Mouse (Mus musculus) kidney, embryonic 16.5 days (tissue): ENCODE measurements around the gene Gbgt1. TPM values are rescaled to one million over a fixed set of nuclear protein-coding genes. Genes with fewer than 3 reads are reported as not detected.
"Not testable (repeated sequence)": the region's sequence is repeated elsewhere in the genome, so short reads cannot be mapped to it uniquely, and the experiment has no call there.

Experiments
- ATAC-seq: fragments of 200-750 bp; cut with Nextera tagmentation; 2 replicates; pipeline ENCODE4 v1.8.0; 2017; ENCODE audit warnings: moderate TSS enrichment; ENCODE audit not compliant: low FRiP score, low TSS enrichment
- H3K27ac ChIP-seq: fragments of 300-500 bp; sonication (generic); 2 replicates; pipeline ENCODE4 v1.5.1; 2014; ENCODE audit warnings: low read length
- H3K27me3 ChIP-seq: fragments of 300-500 bp; sonication (generic); 2 replicates; pipeline ENCODE4 v1.6.1; 2014; ENCODE audit warnings: low read length, control low read depth, mixed read lengths; ENCODE audit not compliant: insufficient read depth
- H3K36me3 ChIP-seq: fragments of 300-500 bp; sonication (generic); 2 replicates; pipeline ENCODE4 v1.6.1; 2014; ENCODE audit warnings: low read length, control low read depth, mixed read lengths; ENCODE audit not compliant: insufficient read depth
- H3K4me1 ChIP-seq: fragments of 300-500 bp; sonication (generic); 2 replicates; pipeline ENCODE4 v1.6.1; 2014; ENCODE audit warnings: low read length, control low read depth, mixed read lengths; ENCODE audit not compliant: insufficient read depth
- H3K4me2 ChIP-seq: fragments of 300-500 bp; sonication (generic); replicated peaks from 2 replicates; pipeline ENCODE4 v1.6.1; 2014; ENCODE audit warnings: low read depth, low read length
- H3K4me3 ChIP-seq: fragments of 300-500 bp; sonication (generic); 2 replicates; pipeline ENCODE4 v1.5.1; 2014; ENCODE audit warnings: mild to moderate bottlenecking, low read length
- H3K9ac ChIP-seq: fragments of 300-500 bp; sonication (generic); replicated peaks from 2 replicates; pipeline ENCODE4 v1.6.1; 2014; ENCODE audit warnings: low read length
- H3K9me3 ChIP-seq: fragments of 300-500 bp; sonication (generic); 2 replicates; pipeline ENCODE4 v1.6.1; 2016; ENCODE audit warnings: low read length, control low read depth
- WGBS: fragments of 180-500 bp; shearing (Covaris S2); extraction: QIAGEN DNeasy Blood & Tissue Kit; methylation state at CpG from one replicate; pipeline ENCODE4 v1.1.7; 2014; 5-methylcytosine and 5-hydroxymethylcytosine counted together
- polyA plus RNA-seq: library from polyadenylated mRNA; unstranded; fragments of >200 nt; fragmentation: Nextera tagmentation; extraction: Ambion mirVana; gene quantifications from 2 replicates; pipeline ENCODE4 v1.2.1, GENCODE M21; 2015

Gene Gbgt1
- polyA plus RNA-seq, 1 experiment from 2014 or later = 6.3 TPM

DNA sequence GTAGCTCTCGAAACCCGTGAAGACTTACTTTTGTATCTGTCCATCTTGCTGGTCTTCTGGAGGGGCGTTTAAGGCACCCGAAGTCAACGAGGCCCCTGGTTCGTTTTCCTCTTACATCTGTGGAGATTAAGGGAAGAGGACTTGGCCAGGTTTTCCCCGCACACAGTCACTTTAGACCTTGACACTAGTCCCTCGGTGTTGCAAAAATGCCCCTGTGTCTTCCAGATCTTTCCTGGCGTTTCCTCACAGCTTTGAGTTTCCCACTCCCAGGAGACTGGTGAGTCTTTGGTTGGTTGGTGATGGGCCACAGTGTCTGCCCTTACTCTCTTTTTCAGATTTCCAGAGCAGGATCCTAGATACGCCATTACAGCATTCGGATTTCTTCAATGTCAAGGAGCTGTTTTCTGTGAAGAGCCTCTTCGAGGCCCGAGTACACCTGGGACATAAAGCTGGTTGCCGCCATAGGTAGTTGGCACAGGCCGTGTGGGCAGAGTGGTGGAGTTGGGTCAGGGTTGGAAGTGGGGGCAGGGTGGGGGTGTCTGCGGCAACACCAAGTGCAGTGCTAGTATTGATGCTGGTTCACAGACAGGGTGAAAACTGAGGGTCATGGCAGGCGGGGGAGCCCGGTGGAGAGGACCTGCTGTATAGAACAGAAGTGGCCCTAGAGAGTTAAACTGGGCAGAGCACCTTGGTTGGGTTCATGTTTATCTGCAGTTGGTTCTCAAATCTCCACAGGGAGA is 28.0 kb upstream of the Gbgt1 start:
- Histone ChIP-seq H3K4me2 (peak overlapping the region; percentile 90), H3K9ac (peak overlapping the region; percentile 95), H3K36me3 (peaks cover 40% of the 10 kb centered on the region), H3K27ac (no peak overlapping the region), H3K4me3 (peak overlapping the region; percentile 94), H3K4me1 (peaks cover 12% of the 10 kb centered on the region), H3K27me3 (no peaks in the 10 kb centered on the region), H3K9me3 (peaks cover 6% of the 10 kb centered on the region)
- 55% methylated on average over 18 of the region's 18 CpGs for WGBS
- no peak for ATAC-seq

DNA sequence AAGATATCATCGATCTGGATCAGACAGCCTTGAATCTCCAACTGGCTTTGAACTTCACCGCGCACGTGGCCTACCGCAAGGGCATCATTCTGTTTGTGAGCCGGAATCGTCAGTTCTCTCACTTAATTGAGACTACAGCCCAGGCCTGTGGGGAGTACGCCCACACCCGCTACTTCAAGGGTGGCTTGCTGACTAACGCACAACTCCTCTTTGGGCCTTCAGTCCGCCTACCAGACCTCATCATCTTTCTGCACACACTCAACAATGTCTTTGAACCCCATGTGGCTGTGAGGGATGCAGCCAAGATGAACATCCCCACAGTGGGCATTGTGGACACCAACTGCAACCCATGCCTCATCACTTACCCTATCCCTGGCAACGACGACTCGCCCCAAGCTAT is 27.2 kb upstream of the Gbgt1 start:
- 98% methylated on average over 14 of the region's 14 CpGs for WGBS
- no peak overlapping the region for H3K4me3 ChIP-seq

DNA sequence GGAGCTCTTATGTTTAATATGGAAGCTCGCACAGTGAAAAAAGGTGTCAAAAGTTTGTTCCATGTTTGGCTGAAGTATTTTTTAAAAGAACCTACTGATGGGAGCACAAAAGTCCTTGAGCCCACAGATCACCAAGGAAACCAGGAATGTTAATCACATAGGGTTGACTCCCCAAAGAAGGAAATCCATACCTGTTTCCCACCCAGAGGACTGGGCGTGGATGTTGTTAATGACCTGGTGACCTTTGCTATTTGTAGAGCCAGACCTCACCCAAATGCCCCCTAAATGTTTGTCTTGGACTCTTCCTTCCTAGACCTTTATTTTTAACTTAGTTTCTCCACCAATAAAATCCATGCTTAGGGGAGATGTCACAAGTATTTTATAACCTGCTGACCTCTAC is 26.1 kb upstream of the Gbgt1 start:
- ATAC-seq = no peak
- Histone ChIP-seq H3K4me2 (no peak overlapping the region), H3K36me3 (peaks cover 40% of the 10 kb centered on the region), H3K27me3 (no peaks in the 10 kb centered on the region), H3K9ac (no peak overlapping the region), H3K4me1 (peaks cover 12% of the 10 kb centered on the region), H3K27ac (no peak overlapping the region), H3K9me3 (peaks cover 6% of the 10 kb centered on the region), H3K4me3 (no peak overlapping the region)
- WGBS = 95% methylated on average over 2 of the region's 2 CpGs

More for the DNA sequence above, 27.2 kb upstream of the Gbgt1 start:
- Histone ChIP-seq H3K4me1 (peaks cover 12% of the 10 kb centered on the region), H3K27me3 (no peaks in the 10 kb centered on the region), H3K9ac (no peak overlapping the region), H3K27ac (no peak overlapping the region), H3K9me3 (peaks cover 6% of the 10 kb centered on the region), H3K4me2 (no peak overlapping the region), H3K36me3 (peaks cover 40% of the 10 kb centered on the region)
- ATAC-seq = no peak

DNA sequence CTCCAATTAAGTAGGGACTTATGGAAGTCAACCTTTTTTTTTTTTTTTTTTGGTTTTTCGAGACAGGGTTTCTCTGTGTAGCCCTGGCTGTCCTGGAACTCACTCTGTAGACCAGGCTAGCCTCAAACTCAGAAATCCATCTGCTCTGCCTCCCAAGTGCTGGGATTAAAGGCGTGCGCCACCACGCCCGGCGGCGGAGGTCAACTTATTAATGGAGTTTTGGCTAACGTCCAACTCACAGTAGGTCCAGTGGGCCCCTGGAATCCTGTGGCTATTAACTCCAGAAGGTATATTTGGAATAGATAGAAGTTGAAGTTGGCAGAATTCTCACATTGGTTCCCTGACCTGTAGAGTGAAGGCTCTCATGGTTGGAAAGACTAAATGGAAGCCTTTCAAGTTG is 24.7 kb upstream of the Gbgt1 start:
- 96% methylated on average over 8 of the region's 8 CpGs for WGBS

DNA sequence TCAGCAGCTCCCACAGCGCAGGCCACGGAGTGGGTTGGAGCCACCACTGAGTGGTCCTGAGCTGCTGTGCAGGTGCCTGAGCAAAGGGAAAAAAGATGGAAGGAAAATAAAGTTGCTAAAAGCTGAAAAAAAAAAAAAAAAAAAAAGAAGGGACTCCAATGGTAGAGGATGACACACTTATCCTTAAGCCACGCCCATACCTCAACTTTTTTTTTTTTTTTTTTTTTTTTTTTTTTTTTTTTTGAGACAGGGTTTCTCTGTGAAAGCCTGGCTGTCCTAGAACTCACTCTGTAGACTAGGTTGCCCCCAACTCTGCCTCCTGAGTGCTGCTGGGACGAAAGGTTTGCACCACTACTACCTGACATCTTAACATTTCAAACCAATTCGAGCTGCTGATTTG is 18.7 kb upstream of the Gbgt1 start:
- H3K4me1 ChIP-seq, H3K9me3 ChIP-seq, H3K36me3 ChIP-seq, ATAC-seq, H3K4me3 ChIP-seq, H3K27ac ChIP-seq, H3K4me2 ChIP-seq, H3K9ac ChIP-seq, H3K27me3 ChIP-seq: not testable (repeated sequence)
- WGBS = 93% methylated on average over 5 of the region's 5 CpGs

More for the DNA sequence above, 24.7 kb upstream of the Gbgt1 start:
- H3K4me3 ChIP-seq, H3K4me2 ChIP-seq, H3K9me3 ChIP-seq, H3K27ac ChIP-seq, H3K4me1 ChIP-seq, H3K27me3 ChIP-seq, ATAC-seq, H3K9ac ChIP-seq: not testable (repeated sequence)
- H3K36me3 ChIP-seq = peaks cover 40% of the 10 kb centered on the region

DNA sequence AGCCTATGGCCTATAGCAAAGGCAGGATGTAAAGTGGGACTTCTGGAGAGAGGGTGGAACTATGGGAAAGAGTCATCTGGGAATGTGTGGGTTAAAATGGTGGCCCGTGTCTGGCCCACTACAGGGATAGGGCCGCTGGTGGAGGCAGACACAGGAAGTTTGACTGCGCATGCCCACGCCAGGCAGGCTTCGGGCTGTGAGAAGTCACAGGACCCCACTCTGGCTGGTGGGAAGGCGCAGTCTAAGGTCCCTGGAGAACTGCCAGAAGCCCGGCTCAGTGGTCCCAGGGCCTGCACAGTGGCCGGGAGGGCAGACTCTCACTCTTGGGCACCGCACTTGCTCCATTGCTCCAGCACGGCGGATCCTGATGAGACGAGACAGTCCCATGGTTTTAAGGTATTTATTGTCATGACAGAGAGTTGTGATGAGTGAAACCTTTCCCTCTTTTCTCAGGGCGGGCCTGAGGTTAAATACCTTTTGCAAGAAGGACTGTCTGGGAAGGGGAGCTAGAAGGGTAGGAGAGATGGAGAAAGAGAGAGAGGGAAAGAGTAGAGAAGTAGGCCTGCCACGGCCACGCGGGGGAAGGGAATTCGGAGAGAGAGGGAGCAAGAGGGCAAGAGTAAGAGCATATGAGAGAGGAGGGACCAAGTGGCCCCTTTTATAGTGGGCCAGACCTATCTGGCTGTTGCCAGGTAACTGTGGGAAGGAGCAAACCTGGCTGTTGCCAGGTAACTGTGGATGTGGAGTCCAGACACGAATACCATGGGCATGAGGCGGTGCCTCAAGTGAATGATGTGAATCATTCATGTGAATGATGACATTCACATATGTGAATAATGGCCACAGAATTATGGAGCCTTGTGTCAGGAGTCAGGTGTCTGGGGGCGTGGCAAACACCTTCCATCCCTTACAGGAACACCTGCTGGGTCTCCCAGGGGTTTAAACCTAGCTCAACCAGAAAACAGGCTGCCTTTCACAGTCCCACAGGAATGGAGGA is 17.2 kb upstream of the Gbgt1 start:
- Histone ChIP-seq H3K4me3 (no peak overlapping the region), H3K4me2 (no peak overlapping the region), H3K9me3 (no peaks in the 10 kb centered on the region), H3K36me3 (no peaks in the 10 kb centered on the region), H3K4me1 (no peaks in the 10 kb centered on the region), H3K27ac (no peak overlapping the region), H3K27me3 (no peaks in the 10 kb centered on the region), H3K9ac (no peak overlapping the region)
- 72% methylated on average over 20 of the region's 20 CpGs for WGBS
- ATAC-seq = no peak

DNA sequence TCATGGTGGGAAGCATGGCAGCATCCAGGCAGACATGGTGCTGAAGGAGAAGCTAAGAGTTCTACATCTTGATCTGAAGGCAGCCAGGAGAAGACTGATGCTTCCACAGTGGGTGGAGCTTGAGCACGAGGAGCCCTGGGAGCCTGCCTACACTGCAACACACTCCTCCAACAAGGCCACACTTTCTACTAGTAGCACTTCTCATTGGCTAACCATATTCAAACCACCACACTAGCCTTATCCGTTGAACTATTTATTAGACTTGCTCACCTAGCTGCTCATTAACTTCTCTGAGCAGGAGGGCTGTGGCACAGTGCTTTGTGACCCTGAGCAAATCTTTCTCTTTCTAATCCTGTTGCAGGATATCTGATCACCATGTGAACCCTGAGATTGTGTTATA is 12.8 kb upstream of the Gbgt1 start:
- WGBS = 57% methylated on average over 2 of the region's 2 CpGs
- no peaks in the 10 kb centered on the region for H3K36me3 ChIP-seq
- no peak for ATAC-seq

DNA sequence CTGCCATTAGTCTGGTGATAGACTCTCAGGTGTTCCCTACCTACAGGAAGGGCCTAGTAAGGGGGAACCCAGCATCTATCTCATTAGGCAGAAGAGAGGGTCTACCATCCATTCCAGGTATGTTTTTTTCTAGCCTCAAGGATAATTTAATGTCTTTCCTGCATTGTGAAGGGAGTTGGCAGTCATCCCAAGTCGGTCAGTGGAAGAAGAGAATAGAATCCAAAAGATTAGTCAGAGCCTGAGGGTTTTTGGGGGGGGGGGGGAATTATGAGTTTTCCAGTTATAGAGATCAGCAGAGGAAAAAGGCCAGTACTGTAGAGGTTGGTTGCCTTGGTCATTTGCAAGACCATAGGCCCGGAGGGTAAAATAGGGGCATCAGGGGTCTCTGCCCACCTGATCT is 2.2 kb upstream of the Gbgt1 start:
- Histone ChIP-seq H3K4me3 (no peak overlapping the region), H3K4me2 (no peak overlapping the region)

More for the DNA sequence above, 12.8 kb upstream of the Gbgt1 start:
- no peak overlapping the region for H3K4me3 ChIP-seq
- no peaks in the 10 kb centered on the region for H3K9me3 ChIP-seq
- H3K4me1 ChIP-seq = no peaks in the 10 kb centered on the region
- no peak overlapping the region for H3K9ac ChIP-seq
- H3K27me3 ChIP-seq = no peaks in the 10 kb centered on the region
- no peak overlapping the region for H3K27ac ChIP-seq
- no peak overlapping the region for H3K4me2 ChIP-seq

DNA sequence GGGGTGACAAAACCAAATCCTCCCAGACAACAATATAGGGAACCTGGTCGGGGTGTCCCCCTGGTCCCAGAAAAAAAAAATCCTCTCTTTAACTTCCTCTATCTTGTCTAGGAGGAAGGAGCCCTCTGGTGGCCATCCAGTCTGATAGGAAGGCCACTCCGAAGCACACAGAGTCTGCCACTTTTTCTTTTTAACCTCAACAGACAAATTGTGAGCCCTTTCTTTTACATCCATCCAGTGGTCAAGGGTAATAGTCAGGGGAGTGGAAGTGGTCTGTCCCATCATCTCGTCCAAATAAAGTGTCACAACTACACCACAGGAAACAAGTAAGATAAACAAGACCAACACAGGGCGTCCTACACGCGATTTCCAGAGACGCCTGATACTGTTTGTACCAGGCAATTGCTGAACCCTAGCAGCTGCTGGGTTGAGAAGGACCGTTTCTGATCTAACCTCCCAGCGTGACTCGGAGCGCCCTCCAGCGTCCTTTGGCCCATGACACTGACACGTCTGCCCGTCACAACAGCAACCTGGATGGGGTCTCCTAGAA is 1.4 kb upstream of the Gbgt1 start:
- Histone ChIP-seq H3K36me3 (no peaks in the 10 kb centered on the region), H3K27ac (peak overlapping the region; percentile 78), H3K9me3 (no peaks in the 10 kb centered on the region), H3K4me1 (peaks cover 6% of the 10 kb centered on the region; the same call in 1 of the 2 replicates), H3K4me3 (peak overlapping the region; percentile 7; the same call in 1 of the 2 replicates), H3K27me3 (no peaks in the 10 kb centered on the region), H3K4me2 (peak overlapping the region; percentile 30), H3K9ac (no peak overlapping the region)
- WGBS = 62% methylated on average over 14 of the region's 14 CpGs
- no peak for ATAC-seq

More for the DNA sequence above, 2.2 kb upstream of the Gbgt1 start:
- Histone ChIP-seq H3K27me3 (no peaks in the 10 kb centered on the region), H3K9ac (no peak overlapping the region), H3K36me3 (no peaks in the 10 kb centered on the region), H3K27ac (0 out of 2 replicates have a peak overlapping the region, but pooled peaks have one; percentile 78), H3K9me3 (no peaks in the 10 kb centered on the region), H3K4me1 (peaks cover 6% of the 10 kb centered on the region; the same call in 1 of the 2 replicates)
- no peak for ATAC-seq
- WGBS = 64% methylated on average over 2 of the region's 2 CpGs
